Comparison of ENCODE assay signal across 28 mouse cellular contexts in genomic region chr6:8294048-8294784, GRCm38 (mm10). TPM values are rescaled to one million over a fixed set of nuclear protein-coding genes. Genes with fewer than 3 reads are reported as not detected.
DNase-seq lines count a peak whose midpoint lies in the region; ATAC-seq and TF ChIP-seq lines count a peak whose summit lies in the region.
"Had no signal": no experiment of that assay in that cellular context is flagged by ENCODE, and none has a peak within 500 bp of the region (broad histone marks: within the 10 kb centered on the region; RNA-seq: fewer than 3 reads in every experiment).

No protein-coding gene starts in this region.

- 48% methylated on average over 4 of the region's 4 CpGs for WGBS in forebrain, embryonic 11.5 days
- WGBS in forebrain, embryonic 10.5 days: 71% methylated on average over 4 of the region's 4 CpGs
- 36% methylated on average over 4 of the region's 4 CpGs for WGBS in forebrain, embryonic 12.5 days
- WGBS in forebrain, postnatal 0 days: 31% methylated on average over 4 of the region's 4 CpGs

- no peaks in the 10 kb centered on the region for H3K9me3 ChIP-seq in forebrain, embryonic 11.5 days (ENCODE audit: control insufficient read depth, low read length)
- no peaks in the 10 kb centered on the region for H3K9me3 ChIP-seq in forebrain, embryonic 10.5 days
- no peaks in the 10 kb centered on the region for H3K9me3 ChIP-seq in forebrain, embryonic 12.5 days
- H3K9me3 ChIP-seq in forebrain, postnatal 0 days (ENCODE audit: low read length): no peaks in the 10 kb centered on the region
- H3K9me3 ChIP-seq: heart, embryonic 13.5 days; hindbrain, embryonic 10.5 days; hindbrain, embryonic 15.5 days; neural tube, embryonic 12.5 days had no signal

- no peaks in the 10 kb centered on the region; the same call in 1 of the 2 replicates for H3K4me1 ChIP-seq in forebrain, embryonic 11.5 days (replicated peaks; ENCODE audit: control insufficient read depth, insufficient read depth, low read length)
- H3K4me1 ChIP-seq in forebrain, embryonic 10.5 days: peaks cover 9% of the 10 kb centered on the region
- peaks cover 6% of the 10 kb centered on the region for H3K4me1 ChIP-seq in forebrain, embryonic 12.5 days
- H3K4me1 ChIP-seq in forebrain, postnatal 0 days (ENCODE audit: insufficient read depth): no peaks in the 10 kb centered on the region
- H3K4me1 ChIP-seq: hindbrain, embryonic 10.5 days; hindbrain, embryonic 15.5 days; neural tube, embryonic 12.5 days had no signal

- H3K36me3 ChIP-seq in forebrain, embryonic 11.5 days (ENCODE audit: control insufficient read depth, insufficient read depth, low read length): no peaks in the 10 kb centered on the region
- no peaks in the 10 kb centered on the region for H3K36me3 ChIP-seq in forebrain, embryonic 10.5 days (replicated peaks)
- no peaks in the 10 kb centered on the region for H3K36me3 ChIP-seq in forebrain, embryonic 12.5 days (replicated peaks)
- 0 out of 2 replicates have a peak, but pooled peaks cover 3% of the 10 kb centered on the region for H3K36me3 ChIP-seq in forebrain, postnatal 0 days (ENCODE audit: insufficient read depth)
- H3K36me3 ChIP-seq: hindbrain, embryonic 10.5 days; hindbrain, embryonic 15.5 days; neural tube, embryonic 12.5 days had no signal

- no peak overlapping the region for H3K27ac ChIP-seq in forebrain, embryonic 11.5 days (ENCODE audit: low read depth, low read length)
- H3K27ac ChIP-seq in forebrain, embryonic 10.5 days: no peak overlapping the region
- no peak overlapping the region for H3K27ac ChIP-seq in forebrain, embryonic 12.5 days
- no peak overlapping the region for H3K27ac ChIP-seq in forebrain, postnatal 0 days (ENCODE audit: low read depth, low read length)
- H3K27ac ChIP-seq: heart, embryonic 13.5 days; hindbrain, embryonic 10.5 days; hindbrain, embryonic 15.5 days; kidney, postnatal 0 days; liver, embryonic 14.5 days; macrophage; neural tube, embryonic 12.5 days had no signal

- H3K4me3 ChIP-seq in forebrain, embryonic 11.5 days (ENCODE audit: low read depth, low read length): no peak overlapping the region
- H3K4me3 ChIP-seq in forebrain, embryonic 10.5 days: no peak overlapping the region
- H3K4me3 ChIP-seq in forebrain, embryonic 12.5 days (replicated peaks): no peak overlapping the region
- no peak overlapping the region for H3K4me3 ChIP-seq in forebrain, postnatal 0 days (ENCODE audit: low read depth, low read length)
- H3K4me3 ChIP-seq: heart, embryonic 13.5 days; hindbrain, embryonic 10.5 days; hindbrain, embryonic 15.5 days; myocyte; neural tube, embryonic 12.5 days had no signal

- DNase-seq in forebrain, embryonic 11.5 days (ENCODE audit: low spot score): no peak
- no peak for DNase-seq in forebrain, embryonic 10.5 days (ENCODE audit: extremely low spot score, low spot score)
- peak; percentile 45 for DNase-seq in ZHBTc4 (ENCODE audit: low read depth, low spot score)
- DNase-seq in forebrain, postnatal 0 days: peak; percentile 13
- DNase-seq in kidney, adult 11 months: no peak
- no peak for DNase-seq in testis, postnatal 14 days (ENCODE audit: low spot score)
- DNase-seq: adrenal gland, adult 8-10 months; cerebellum, adult 8-10 months; cerebellum, postnatal 25 days; heart, postnatal 10 days; kidney, adult 18-20 months; liver; lung, adult 2 months; lung, postnatal 10 days; right cerebral cortex, adult 18-20 months; spleen, adult 18-20 months had no signal

- no peaks in the 10 kb centered on the region for H3K27me3 ChIP-seq in forebrain, embryonic 11.5 days (ENCODE audit: control insufficient read depth, insufficient read depth, low read length)
- H3K27me3 ChIP-seq in forebrain, embryonic 10.5 days (ENCODE audit: poor library complexity, severe bottlenecking): no peaks in the 10 kb centered on the region; the same call in 1 of the 2 replicates
- H3K27me3 ChIP-seq in forebrain, embryonic 12.5 days: no peaks in the 10 kb centered on the region
- H3K27me3 ChIP-seq in forebrain, postnatal 0 days (ENCODE audit: insufficient read depth, low read length): no peaks in the 10 kb centered on the region
- H3K27me3 ChIP-seq: heart, embryonic 13.5 days; hindbrain, embryonic 15.5 days; neural tube, embryonic 12.5 days had no signal

- no peak for TF ChIP-seq CTCF in forebrain, postnatal 0 days (IDR thresholded peaks at IDR 0.05; ENCODE audit: low read depth)

- H3K4me2 ChIP-seq in forebrain, embryonic 11.5 days (ENCODE audit: low read depth, low read length, severe bottlenecking): no peak overlapping the region
- H3K4me2 ChIP-seq in forebrain, embryonic 12.5 days: no peak overlapping the region
- H3K4me2 ChIP-seq in forebrain, postnatal 0 days (ENCODE audit: low read depth): no peak overlapping the region
- H3K4me2 ChIP-seq: heart, embryonic 13.5 days; hindbrain, embryonic 15.5 days; neural tube, embryonic 12.5 days had no signal

- peak; percentile 92 for ATAC-seq in forebrain, embryonic 11.5 days (replicated peaks; ENCODE audit: low FRiP score)
- ATAC-seq in forebrain, embryonic 12.5 days (ENCODE audit: low FRiP score): peak; percentile 88
- ATAC-seq in forebrain, postnatal 0 days: peak; percentile 61; the same call in 1 of the 2 replicates
- ATAC-seq: inflammation-experienced regulatory T-cells, adult 6 months had no signal

- no peak overlapping the region for H3K9ac ChIP-seq in forebrain, embryonic 11.5 days (ENCODE audit: low read length)
- H3K9ac ChIP-seq in forebrain, embryonic 12.5 days: no peak overlapping the region
- H3K9ac ChIP-seq in forebrain, postnatal 0 days: no peak overlapping the region
- H3K9ac ChIP-seq: heart, embryonic 13.5 days; hindbrain, embryonic 15.5 days; liver, embryonic 14.5 days; neural tube, embryonic 12.5 days had no signal

RNA-seq across cellular contexts. Expression of gene Gm45062, which starts 35.0 kb away (rescaled TPM):
- 13.6 and 19.1 TPM in 2 replicates for polyA plus RNA-seq in forebrain, embryonic 11.5 days (2014; fragmentation: Nextera tagmentation; extraction: Ambion mirVana)
- 9.2 and 11.1 TPM in 2 replicates for polyA plus RNA-seq in forebrain, embryonic 10.5 days (2016; fragmentation: Nextera tagmentation; extraction: Ambion mirVana)
- 18.3 and 21.0 TPM in 2 replicates for polyA plus RNA-seq in forebrain, embryonic 12.5 days (2016; fragmentation: Nextera tagmentation; extraction: Ambion mirVana)
- 1.4 and 1.8 TPM in 2 replicates for total RNA-seq in forebrain, postnatal 0 days (2014; rRNA removed)
- polyA plus RNA-seq in forebrain, postnatal 0 days (2015; fragmentation: Nextera tagmentation; extraction: Ambion mirVana): 4.4 and 5.4 TPM in 2 replicates
- total RNA-seq: adrenal gland, postnatal 4 days; gastrocnemius, postnatal 4 days had no signal

RNA-seq across cellular contexts. Expression of gene Umad1, which starts 35.1 kb away (rescaled TPM):
- polyA plus RNA-seq in forebrain, embryonic 11.5 days (2014; fragmentation: Nextera tagmentation; extraction: Ambion mirVana): 16.9 and 18.9 TPM in 2 replicates
- polyA plus RNA-seq in forebrain, embryonic 10.5 days (2016; fragmentation: Nextera tagmentation; extraction: Ambion mirVana): 15.6 and 15.7 TPM in 2 replicates
- 21.2 and 22.4 TPM in 2 replicates for polyA plus RNA-seq in forebrain, embryonic 12.5 days (2016; fragmentation: Nextera tagmentation; extraction: Ambion mirVana)
- total RNA-seq in forebrain, postnatal 0 days (2014; rRNA removed): 16.3 and 24.4 TPM in 2 replicates
- 41.9 and 50.5 TPM in 2 replicates for polyA plus RNA-seq in forebrain, postnatal 0 days (2015; fragmentation: Nextera tagmentation; extraction: Ambion mirVana)

RNA-seq across cellular contexts. Expression of gene Rpa3, which starts 35.2 kb away (rescaled TPM):
- polyA plus RNA-seq in forebrain, embryonic 11.5 days (2014; fragmentation: Nextera tagmentation; extraction: Ambion mirVana): 174 and 194 TPM in 2 replicates
- 193 and 207 TPM in 2 replicates for polyA plus RNA-seq in forebrain, embryonic 10.5 days (2016; fragmentation: Nextera tagmentation; extraction: Ambion mirVana)
- 187 and 194 TPM in 2 replicates for polyA plus RNA-seq in forebrain, embryonic 12.5 days (2016; fragmentation: Nextera tagmentation; extraction: Ambion mirVana)
- 34.7 and 38.1 TPM in 2 replicates for total RNA-seq in forebrain, postnatal 0 days (2014; rRNA removed)
- 36.0 and 44.4 TPM in 2 replicates for polyA plus RNA-seq in forebrain, postnatal 0 days (2015; fragmentation: Nextera tagmentation; extraction: Ambion mirVana)

Comparison
In these comparisons a context has a peak if more than half of its experiments do, and no peak if none do; other contexts are left out.
1. DNase-seq: peak in ZHBTc4 (single experiment) and forebrain, postnatal 0 days (single experiment); none in forebrain, embryonic 11.5 days (single experiment), forebrain, embryonic 10.5 days (single experiment), kidney, adult 11 months (single experiment) and testis, postnatal 14 days (single experiment).
2. Peak in every context shown above with its lines, with median percentiles within 50 percentile points of each other: ATAC-seq.